In the genomic region with DNA sequence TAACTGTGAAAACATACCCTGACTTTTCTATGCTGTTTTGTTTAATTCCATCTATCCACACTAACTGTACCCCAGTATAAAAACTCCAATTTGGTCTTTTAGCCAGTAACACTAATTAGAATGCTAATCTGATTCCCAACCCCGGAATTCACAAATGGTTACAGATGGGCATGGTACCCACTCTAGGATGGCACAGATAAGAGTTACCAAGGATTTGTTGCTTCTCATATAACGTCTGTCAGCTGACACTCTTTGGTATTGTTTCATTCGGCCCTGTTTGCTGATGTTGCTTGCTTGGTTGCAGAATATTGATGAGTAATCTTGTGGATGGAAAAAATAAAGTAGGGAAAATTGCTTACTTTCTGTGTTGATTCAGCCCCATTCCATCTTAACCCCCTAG, we compare ENCODE assay signal across 24 mouse cellular contexts.
A peak's percentile ranks its signal among the peaks of the same experiment; 100 is the strongest.
DNase-seq lines count a peak whose midpoint lies in the region; ATAC-seq and TF ChIP-seq lines count a peak whose summit lies in the region.
"Had no signal": no experiment of that assay in that cellular context is flagged by ENCODE, and none has a peak within 500 bp of the region (broad histone marks: within the 10 kb centered on the region; RNA-seq: fewer than 3 reads in every experiment).

No protein-coding gene starts in this region.

- TF ChIP-seq POLR2A in brain, embryonic 14.5 days (IDR thresholded peaks at IDR 0.05; ENCODE audit: borderline replicate concordance, extremely low read depth, insufficient read depth, insufficient read length, poor library complexity, severe bottlenecking) = no peak

- no peaks in the 10 kb centered on the region for H3K36me3 ChIP-seq in forebrain, embryonic 15.5 days
- H3K36me3 ChIP-seq in forebrain, embryonic 12.5 days (replicated peaks) = no peaks in the 10 kb centered on the region
- H3K36me3 ChIP-seq: heart, embryonic 10.5 days; heart, embryonic 13.5 days had no signal

- POLR2A ChIA-PET in Patski (lab: Charles Lee) = interaction anchor here (0.6 kb wide), 1 partner anchor 367 kb away, joined by 3 read pairs; no protein-coding TSS in a partner anchor

- peaks cover 44% of the 10 kb centered on the region for H3K4me1 ChIP-seq in forebrain, embryonic 15.5 days
- H3K4me1 ChIP-seq in forebrain, embryonic 12.5 days = peaks cover 29% of the 10 kb centered on the region
- H3K4me1 ChIP-seq: heart, embryonic 10.5 days; heart, embryonic 13.5 days had no signal

- peak; percentile 39 for ATAC-seq in forebrain, embryonic 15.5 days (replicated peaks)
- ATAC-seq in forebrain, embryonic 12.5 days (ENCODE audit: low FRiP score) = no peak
- ATAC-seq in Patski = no peak
- ATAC-seq: activated CD4-positive, CD25-positive, alpha-beta regulatory T cell, adult 4 months; CD4-positive, CD25-positive, alpha-beta regulatory T cell, adult 4 months; hindbrain, postnatal 0 days; inflammation-experienced regulatory T-cells, adult 6 months; intestine, embryonic 16.5 days had no signal

- DNase-seq in Patski (ENCODE audit: low read depth, low spot score) = peak; percentile 2
- peak; percentile 76 for DNase-seq in brain, embryonic 14.5 days (ENCODE audit: low read depth)
- DNase-seq in frontal cortex, postnatal 14 days (ENCODE audit: low spot score in 2 of 2) = no peak
- no peak for DNase-seq in right cerebral cortex, postnatal 4 days
- DNase-seq: adrenal gland, adult 8-10 months; adrenal gland, postnatal 25 days; cerebellum, adult 18-20 months; cerebellum, adult 9-10 months; cerebellum, postnatal 14 days; gastrocnemius, postnatal 10 days; gastrocnemius, postnatal 36 days; heart, adult 2 months; heart, postnatal 14 days; heart, postnatal 4 days had no signal

- H3K9me3 ChIP-seq in forebrain, embryonic 15.5 days = no peaks in the 10 kb centered on the region
- H3K9me3 ChIP-seq in forebrain, embryonic 12.5 days = no peaks in the 10 kb centered on the region
- H3K9me3 ChIP-seq: heart, embryonic 10.5 days; heart, embryonic 13.5 days had no signal

- H3K27me3 ChIP-seq in forebrain, embryonic 15.5 days = no peaks in the 10 kb centered on the region
- no peaks in the 10 kb centered on the region for H3K27me3 ChIP-seq in forebrain, embryonic 12.5 days
- H3K27me3 ChIP-seq in Patski = no peaks in the 10 kb centered on the region
- H3K27me3 ChIP-seq: heart, embryonic 13.5 days had no signal

- WGBS in forebrain, embryonic 15.5 days = 11% methylated on average over 3 of the region's 3 CpGs
- 33% methylated on average over 3 of the region's 3 CpGs for WGBS in forebrain, embryonic 12.5 days

- TF ChIP-seq CTCF in Patski (IDR thresholded peaks at IDR 0.05) = no peak
- no peak for TF ChIP-seq CTCF in brain, embryonic 14.5 days (IDR thresholded peaks at IDR 0.05; ENCODE audit: borderline replicate concordance, extremely low read depth, insufficient read depth, insufficient read length)

- H3K4me3 ChIP-seq in forebrain, embryonic 15.5 days = no peak overlapping the region
- no peak overlapping the region for H3K4me3 ChIP-seq in forebrain, embryonic 12.5 days (replicated peaks)
- H3K4me3 ChIP-seq: heart, adult 2 months; heart, embryonic 10.5 days; heart, embryonic 13.5 days had no signal

- in situ Hi-C loops in Patski (cut with MboI; ENCODE audit: low pct_unique_long_range_greater_than_20kb) = no loop called here

- H3K9ac ChIP-seq in forebrain, embryonic 15.5 days (replicated peaks) = no peak overlapping the region
- no peak overlapping the region for H3K9ac ChIP-seq in forebrain, embryonic 12.5 days
- H3K9ac ChIP-seq: heart, embryonic 13.5 days; hindbrain, embryonic 14.5 days had no signal

- peak overlapping the region; percentile 75 for H3K27ac ChIP-seq in forebrain, embryonic 15.5 days (replicated peaks)
- H3K27ac ChIP-seq in forebrain, embryonic 12.5 days = no peak overlapping the region
- H3K27ac ChIP-seq: heart, adult 2 months; heart, embryonic 10.5 days; heart, embryonic 13.5 days; hindbrain, postnatal 0 days had no signal

- CTCF ChIA-PET in Patski (lab: Charles Lee) = no interaction called here

- no peak overlapping the region for H3K4me2 ChIP-seq in forebrain, embryonic 15.5 days (replicated peaks)
- H3K4me2 ChIP-seq in forebrain, embryonic 12.5 days = no peak overlapping the region
- H3K4me2 ChIP-seq: heart, embryonic 13.5 days; hindbrain, embryonic 14.5 days had no signal

Comparison
In these comparisons a context has a peak if more than half of its experiments do, and no peak if none do; other contexts are left out.
1. DNase-seq: peak in Patski (single experiment) and brain, embryonic 14.5 days (single experiment); none in frontal cortex, postnatal 14 days (0 of 2) and right cerebral cortex, postnatal 4 days (single experiment).